Mouse (Mus musculus): ENCODE results near the gene Tfec.

The Tfec gene

GRCm38 (mm10) chr6:16794036-16794435 lies 104.2 kb downstream of the Tfec start:
- DNase-seq (ENCODE audit: low spot score): no peak

DNA sequence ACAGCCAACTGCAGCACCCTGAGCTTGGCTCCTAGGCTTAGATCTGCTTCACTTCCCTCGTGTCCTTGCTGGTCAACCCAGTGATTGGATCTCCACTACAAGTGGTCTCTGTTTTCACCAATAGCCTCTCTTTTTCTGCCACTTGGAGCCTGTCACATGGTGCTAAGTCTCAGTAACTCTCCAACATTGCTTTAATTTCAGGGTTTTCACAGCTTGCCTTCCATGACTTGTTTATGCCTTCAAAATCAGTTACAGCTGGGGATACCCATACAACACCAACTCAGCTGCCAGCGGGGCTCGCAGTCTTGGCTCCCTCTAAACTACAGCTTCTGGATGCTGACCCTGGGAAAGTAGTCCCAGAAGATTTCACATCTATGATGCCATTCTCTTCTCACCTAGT lies 113.1 kb downstream of the Tfec start:
- no peak for DNase-seq (ENCODE audit: low spot score)
